Mouse (Mus musculus): ENCODE measurements around the gene Cdkal1. TPM values are rescaled to one million over a fixed set of nuclear protein-coding genes. Genes with fewer than 3 reads are reported as not detected.

Gene Cdkal1
- polyA plus RNA-seq, 1 experiment from 2014 or later = 28.8 TPM

GRCm38 (mm10) chr13:29838409-29839047, 16.9 kb downstream of the Cdkal1 start:
- Histone ChIP-seq H3K4me2 (ENCODE audit: low read length) (no peak overlapping the region), H3K27ac (ENCODE audit: low read length) (no peak overlapping the region), H3K9ac (replicated peaks; ENCODE audit: low read depth, low read length) (no peak overlapping the region), H3K4me3 (replicated peaks; ENCODE audit: low read length) (no peak overlapping the region), H3K4me1 (replicated peaks; ENCODE audit: control insufficient read depth, insufficient read depth, low read length) (peaks cover 9% of the 10 kb centered on the region), H3K27me3 (replicated peaks; ENCODE audit: control insufficient read depth, insufficient read depth, low read length) (no peaks in the 10 kb centered on the region), H3K36me3 (ENCODE audit: control insufficient read depth, insufficient read depth) (no peaks in the 10 kb centered on the region), H3K9me3 (ENCODE audit: control insufficient read depth, low read length) (no peaks in the 10 kb centered on the region)
- WGBS = 48% methylated on average over 5 of the region's 5 CpGs
- no peak for ATAC-seq

DNA sequence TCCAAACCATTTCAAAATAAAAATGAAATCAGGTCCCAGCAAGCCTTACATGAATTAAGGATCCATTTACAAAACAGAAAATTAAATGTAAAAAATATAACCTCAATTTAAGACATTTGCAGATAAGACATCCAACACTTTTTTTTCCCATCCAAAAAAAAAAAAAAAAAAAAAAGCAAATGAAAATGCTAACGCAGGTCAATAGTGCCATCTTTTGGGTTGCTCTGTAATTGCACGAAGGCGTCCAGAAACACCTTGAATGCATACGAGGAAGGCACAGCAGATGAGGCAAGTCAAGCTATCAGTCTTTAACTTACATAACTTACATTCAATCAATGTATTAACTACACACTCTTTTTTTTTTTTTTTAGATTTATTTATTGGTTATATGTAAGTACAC, 20.3 kb downstream of the Cdkal1 start:
- no peak overlapping the region for H3K4me3 ChIP-seq (replicated peaks; ENCODE audit: low read length)
- H3K36me3 ChIP-seq (ENCODE audit: control insufficient read depth, insufficient read depth) = no peaks in the 10 kb centered on the region
- no peak overlapping the region for H3K4me2 ChIP-seq (ENCODE audit: low read length)
- H3K27me3 ChIP-seq (replicated peaks; ENCODE audit: control insufficient read depth, insufficient read depth, low read length) = no peaks in the 10 kb centered on the region
- H3K9ac ChIP-seq (replicated peaks; ENCODE audit: low read depth, low read length) = no peak overlapping the region
- no peaks in the 10 kb centered on the region for H3K9me3 ChIP-seq (ENCODE audit: control insufficient read depth, low read length)
- no peak for ATAC-seq
- H3K27ac ChIP-seq (ENCODE audit: low read length) = no peak overlapping the region
- 17% methylated on average over 4 of the region's 4 CpGs for WGBS
- H3K4me1 ChIP-seq (replicated peaks; ENCODE audit: control insufficient read depth, insufficient read depth, low read length) = peaks cover 18% of the 10 kb centered on the region

- WGBS = 37% methylated on average over 8 of the region's 8 CpGs
- no peak overlapping the region for H3K9ac ChIP-seq (replicated peaks; ENCODE audit: low read depth, low read length)
- H3K9me3 ChIP-seq (ENCODE audit: control insufficient read depth, low read length) = no peaks in the 10 kb centered on the region
- H3K36me3 ChIP-seq (ENCODE audit: control insufficient read depth, insufficient read depth) = no peaks in the 10 kb centered on the region
- H3K27me3 ChIP-seq (replicated peaks; ENCODE audit: control insufficient read depth, insufficient read depth, low read length) = no peaks in the 10 kb centered on the region
- H3K4me3 ChIP-seq (replicated peaks; ENCODE audit: low read length) = no peak overlapping the region
- peaks cover 18% of the 10 kb centered on the region for H3K4me1 ChIP-seq (replicated peaks; ENCODE audit: control insufficient read depth, insufficient read depth, low read length)
- H3K4me2 ChIP-seq (ENCODE audit: low read length) = no peak overlapping the region
- ATAC-seq = peak; percentile 46; the same call in 1 of the 2 replicates
- peak overlapping the region; percentile 9; the same call in 1 of the 2 replicates for H3K27ac ChIP-seq (ENCODE audit: low read length)
Measured at GRCm38 (mm10) chr13:29833751-29834150, 21.7 kb downstream of the Cdkal1 start.

DNA sequence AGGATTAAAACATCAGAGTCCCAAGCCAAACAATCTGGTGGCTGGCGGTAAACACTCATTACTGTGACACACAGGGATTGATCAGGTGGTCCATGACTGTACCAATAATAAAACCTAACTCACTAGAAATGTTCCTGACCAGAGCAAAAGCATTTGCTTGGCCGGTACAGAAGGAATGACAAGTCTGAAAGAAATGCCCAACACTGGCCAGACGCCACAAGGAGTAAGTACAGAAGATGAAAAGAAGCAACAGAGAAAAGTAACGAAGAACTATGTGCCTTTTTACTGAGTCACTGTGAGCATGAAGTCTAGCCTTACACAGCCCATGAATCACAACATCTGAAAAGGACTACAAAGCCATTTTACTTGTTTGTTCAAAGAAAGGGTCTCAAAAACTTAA, 24.3 kb downstream of the Cdkal1 start:
- H3K9me3 ChIP-seq (ENCODE audit: control insufficient read depth, low read length) = no peaks in the 10 kb centered on the region
- H3K9ac ChIP-seq (replicated peaks; ENCODE audit: low read depth, low read length) = no peak overlapping the region
- 40% methylated on average over 4 of the region's 4 CpGs for WGBS
- peaks cover 29% of the 10 kb centered on the region for H3K4me1 ChIP-seq (replicated peaks; ENCODE audit: control insufficient read depth, insufficient read depth, low read length)
- no peaks in the 10 kb centered on the region for H3K36me3 ChIP-seq (ENCODE audit: control insufficient read depth, insufficient read depth)
- H3K4me2 ChIP-seq (ENCODE audit: low read length) = no peak overlapping the region
- H3K4me3 ChIP-seq (replicated peaks; ENCODE audit: low read length) = no peak overlapping the region
- H3K27ac ChIP-seq (ENCODE audit: low read length) = no peak overlapping the region
- ATAC-seq = no peak
- H3K27me3 ChIP-seq (replicated peaks; ENCODE audit: control insufficient read depth, insufficient read depth, low read length) = no peaks in the 10 kb centered on the region

GRCm38 (mm10) chr13:29828032-29828431, 27.4 kb downstream of the Cdkal1 start:
- Histone ChIP-seq H3K4me1 (replicated peaks; ENCODE audit: control insufficient read depth, insufficient read depth, low read length) (peaks cover 40% of the 10 kb centered on the region), H3K9ac (replicated peaks; ENCODE audit: low read depth, low read length) (no peak overlapping the region), H3K9me3 (ENCODE audit: control insufficient read depth, low read length) (no peaks in the 10 kb centered on the region), H3K4me3 (replicated peaks; ENCODE audit: low read length) (no peak overlapping the region), H3K27me3 (replicated peaks; ENCODE audit: control insufficient read depth, insufficient read depth, low read length) (no peaks in the 10 kb centered on the region), H3K27ac (ENCODE audit: low read length) (no peak overlapping the region), H3K36me3 (ENCODE audit: control insufficient read depth, insufficient read depth) (no peaks in the 10 kb centered on the region), H3K4me2 (ENCODE audit: low read length) (no peak overlapping the region)
- no peak for ATAC-seq
- WGBS = 26% methylated on average over 1 of the region's 1 CpGs

DNA sequence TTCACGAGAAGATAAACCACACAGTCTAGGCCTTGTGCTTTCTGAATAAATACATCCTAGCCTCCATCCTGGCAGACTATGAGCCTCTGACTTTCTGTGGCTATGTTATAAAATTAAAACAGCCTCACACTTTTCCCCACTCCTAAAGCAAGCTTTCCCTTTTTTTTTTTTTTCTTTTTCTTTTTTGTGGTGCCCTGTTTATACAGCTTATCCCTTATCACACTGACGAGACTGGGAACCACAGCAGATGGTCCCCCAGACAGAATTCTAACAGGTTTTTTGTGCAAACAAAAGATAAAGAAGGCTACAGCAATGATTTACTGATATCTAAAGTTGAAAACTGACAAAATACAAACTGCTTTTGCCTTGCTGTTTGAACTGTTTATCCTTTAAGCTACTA, 29.0 kb downstream of the Cdkal1 start:
- Histone ChIP-seq H3K9me3 (ENCODE audit: control insufficient read depth, low read length) (no peaks in the 10 kb centered on the region), H3K4me3 (replicated peaks; ENCODE audit: low read length) (no peak overlapping the region), H3K27me3 (replicated peaks; ENCODE audit: control insufficient read depth, insufficient read depth, low read length) (no peaks in the 10 kb centered on the region), H3K9ac (replicated peaks; ENCODE audit: low read depth, low read length) (no peak overlapping the region), H3K4me2 (ENCODE audit: low read length) (no peak overlapping the region), H3K36me3 (ENCODE audit: control insufficient read depth, insufficient read depth) (no peaks in the 10 kb centered on the region), H3K27ac (ENCODE audit: low read length) (peak overlapping the region; percentile 68), H3K4me1 (replicated peaks; ENCODE audit: control insufficient read depth, insufficient read depth, low read length) (peaks cover 36% of the 10 kb centered on the region)
- 25% methylated on average over 2 of the region's 2 CpGs for WGBS
- peak; percentile 37 for ATAC-seq

DNA sequence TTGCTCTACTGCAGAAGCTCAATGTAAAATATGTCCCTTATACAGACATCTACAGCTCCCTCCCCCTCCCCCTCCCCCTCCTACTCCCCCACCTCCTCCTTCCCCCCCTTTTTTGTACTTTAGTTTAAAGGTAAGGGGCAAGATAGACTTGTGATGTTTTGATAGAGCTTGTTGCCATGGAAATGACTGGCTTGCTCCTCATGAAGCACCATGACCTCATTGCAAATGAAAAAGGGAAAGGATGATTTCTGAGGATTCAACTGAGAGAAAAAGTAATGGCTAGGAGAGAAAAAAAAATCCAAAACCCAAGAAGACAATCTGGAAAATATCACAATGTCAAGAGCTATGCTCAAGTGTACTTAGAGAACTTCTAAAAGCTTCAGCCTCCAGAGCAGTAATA, 29.4 kb downstream of the Cdkal1 start:
- Histone ChIP-seq H3K4me3 (replicated peaks; ENCODE audit: low read length) (no peak overlapping the region), H3K4me2 (ENCODE audit: low read length) (no peak overlapping the region), H3K9ac (replicated peaks; ENCODE audit: low read depth, low read length) (no peak overlapping the region), H3K4me1 (replicated peaks; ENCODE audit: control insufficient read depth, insufficient read depth, low read length) (peaks cover 36% of the 10 kb centered on the region), H3K27me3 (replicated peaks; ENCODE audit: control insufficient read depth, insufficient read depth, low read length) (no peaks in the 10 kb centered on the region), H3K27ac (ENCODE audit: low read length) (peak overlapping the region; percentile 68), H3K36me3 (ENCODE audit: control insufficient read depth, insufficient read depth) (no peaks in the 10 kb centered on the region), H3K9me3 (ENCODE audit: control insufficient read depth, low read length) (no peaks in the 10 kb centered on the region)
- no peak for ATAC-seq

GRCm38 (mm10) chr13:29824797-29825196, 30.7 kb downstream of the Cdkal1 start:
- no peak overlapping the region for H3K9ac ChIP-seq (replicated peaks; ENCODE audit: low read depth, low read length)
- H3K4me1 ChIP-seq (replicated peaks; ENCODE audit: control insufficient read depth, insufficient read depth, low read length) = peaks cover 36% of the 10 kb centered on the region
- H3K27ac ChIP-seq (ENCODE audit: low read length) = peak overlapping the region; percentile 86

GRCm38 (mm10) chr13:29824326-29824725, 31.1 kb downstream of the Cdkal1 start:
- Histone ChIP-seq H3K27me3 (replicated peaks; ENCODE audit: control insufficient read depth, insufficient read depth, low read length) (no peaks in the 10 kb centered on the region), H3K4me1 (replicated peaks; ENCODE audit: control insufficient read depth, insufficient read depth, low read length) (peaks cover 36% of the 10 kb centered on the region), H3K27ac (ENCODE audit: low read length) (peak overlapping the region; percentile 86), H3K9me3 (ENCODE audit: control insufficient read depth, low read length) (no peaks in the 10 kb centered on the region), H3K4me2 (ENCODE audit: low read length) (0 out of 2 replicates have a peak overlapping the region, but pooled peaks have one; percentile 4), H3K4me3 (replicated peaks; ENCODE audit: low read length) (no peak overlapping the region), H3K9ac (replicated peaks; ENCODE audit: low read depth, low read length) (no peak overlapping the region), H3K36me3 (ENCODE audit: control insufficient read depth, insufficient read depth) (no peaks in the 10 kb centered on the region)
- ATAC-seq = peak; percentile 32
- WGBS = 48% methylated on average over 8 of the region's 8 CpGs

More at GRCm38 (mm10) chr13:29824797-29825196, 30.7 kb downstream of the Cdkal1 start:
- H3K9me3 ChIP-seq (ENCODE audit: control insufficient read depth, low read length) = no peaks in the 10 kb centered on the region
- 72% methylated on average over 4 of the region's 4 CpGs for WGBS
- no peaks in the 10 kb centered on the region for H3K36me3 ChIP-seq (ENCODE audit: control insufficient read depth, insufficient read depth)
- no peak overlapping the region for H3K4me2 ChIP-seq (ENCODE audit: low read length)
- no peaks in the 10 kb centered on the region for H3K27me3 ChIP-seq (replicated peaks; ENCODE audit: control insufficient read depth, insufficient read depth, low read length)
- ATAC-seq = no peak
- no peak overlapping the region for H3K4me3 ChIP-seq (replicated peaks; ENCODE audit: low read length)

GRCm38 (mm10) chr13:29823906-29824305, 31.6 kb downstream of the Cdkal1 start:
- Histone ChIP-seq H3K4me3 (replicated peaks; ENCODE audit: low read length) (no peak overlapping the region), H3K27ac (ENCODE audit: low read length) (peak overlapping the region; percentile 86), H3K9ac (replicated peaks; ENCODE audit: low read depth, low read length) (no peak overlapping the region), H3K27me3 (replicated peaks; ENCODE audit: control insufficient read depth, insufficient read depth, low read length) (no peaks in the 10 kb centered on the region), H3K9me3 (ENCODE audit: control insufficient read depth, low read length) (no peaks in the 10 kb centered on the region), H3K4me1 (replicated peaks; ENCODE audit: control insufficient read depth, insufficient read depth, low read length) (peaks cover 36% of the 10 kb centered on the region), H3K4me2 (ENCODE audit: low read length) (0 out of 2 replicates have a peak overlapping the region, but pooled peaks have one; percentile 4), H3K36me3 (ENCODE audit: control insufficient read depth, insufficient read depth) (no peaks in the 10 kb centered on the region)
- WGBS = 15% methylated on average over 9 of the region's 9 CpGs
- ATAC-seq = peak; percentile 96
